Mouse (Mus musculus): Measurements from ENCODE around the gene 1700028P14Rik.

GRCm38 (mm10) chr19:23521071-23521470, 131.5 kb downstream of the 1700028P14Rik start:
- TF ChIP-seq POLR2A (IDR thresholded peaks at IDR 0.05; ENCODE audit: control insufficient read depth, low read depth, low read length) (no peak), CTCF (IDR thresholded peaks at IDR 0.05; ENCODE audit: control insufficient read depth, insufficient read depth, insufficient replicate concordance, low read depth, low read length) (no peak)

All from testis, adult 2 months (tissue).